Mouse (Mus musculus): ENCODE measurements around the gene Vcl. TPM values are rescaled to one million over a fixed set of nuclear protein-coding genes. Genes with fewer than 3 reads are reported as not detected.
A peak's percentile ranks its signal among the peaks of the same experiment; 100 is the strongest.

Gene Vcl
- polyA plus RNA-seq (2016; fragmentation: Nextera tagmentation; extraction: Ambion mirVana) = 33.9 and 34.4 TPM in 2 replicates

- Histone ChIP-seq H3K36me3 (no peaks in the 10 kb centered on the region), H3K4me1 (peaks cover 22% of the 10 kb centered on the region), H3K9me3 (no peaks in the 10 kb centered on the region), H3K27me3 (replicated peaks) (no peaks in the 10 kb centered on the region), H3K9ac (peak within 1 kb of the TSS; percentile 84), H3K4me3 (peak within 1 kb of the TSS; percentile 83), H3K27ac (peak within 1 kb of the TSS; percentile 88), H3K4me2 (replicated peaks) (peak within 1 kb of the TSS; percentile 74)
- peak; percentile 98 for ATAC-seq (ENCODE audit: low FRiP score, low read depth)
- under 1% methylated on average over 89 of the region's 89 CpGs for WGBS
These were observed at the start of gene Vcl for GRCm38 (mm10) chr14:20928848-20929745. Gene Vcl, plus strand, starts transcription at chr14:20929398.

GRCm38 (mm10) chr14:20884691-20885090 is 44.5 kb upstream of the Vcl start:
- 86% methylated on average over 5 of the region's 5 CpGs for WGBS

GRCm38 (mm10) chr14:20885091-20885888 is 43.9 kb upstream of the Vcl start:
- no peak for ATAC-seq (ENCODE audit: low FRiP score, low read depth)
- H3K27me3 ChIP-seq (replicated peaks) = no peaks in the 10 kb centered on the region
- H3K4me1 ChIP-seq = no peaks in the 10 kb centered on the region
- 41% methylated on average over 10 of the region's 10 CpGs for WGBS
- H3K4me2 ChIP-seq (replicated peaks) = no peak overlapping the region
- no peaks in the 10 kb centered on the region for H3K36me3 ChIP-seq
- H3K27ac ChIP-seq = no peak overlapping the region
- H3K9ac ChIP-seq = no peak overlapping the region
- H3K9me3 ChIP-seq = no peaks in the 10 kb centered on the region
- no peak overlapping the region for H3K4me3 ChIP-seq

More at GRCm38 (mm10) chr14:20884691-20885090, 44.5 kb upstream of the Vcl start:
- no peaks in the 10 kb centered on the region for H3K4me1 ChIP-seq
- H3K4me3 ChIP-seq = no peak overlapping the region
- no peak for ATAC-seq (ENCODE audit: low FRiP score, low read depth)
- no peaks in the 10 kb centered on the region for H3K27me3 ChIP-seq (replicated peaks)
- H3K9me3 ChIP-seq = no peaks in the 10 kb centered on the region
- no peak overlapping the region for H3K9ac ChIP-seq
- H3K4me2 ChIP-seq (replicated peaks) = no peak overlapping the region
- H3K36me3 ChIP-seq = no peaks in the 10 kb centered on the region
- H3K27ac ChIP-seq = no peak overlapping the region

GRCm38 (mm10) chr14:20886266-20886665 is 42.9 kb upstream of the Vcl start:
- Histone ChIP-seq H3K36me3 (no peaks in the 10 kb centered on the region), H3K9ac (no peak overlapping the region), H3K9me3 (no peaks in the 10 kb centered on the region), H3K27me3 (replicated peaks) (no peaks in the 10 kb centered on the region), H3K4me1 (no peaks in the 10 kb centered on the region), H3K4me3 (no peak overlapping the region), H3K27ac (no peak overlapping the region), H3K4me2 (replicated peaks) (no peak overlapping the region)
- WGBS = 30% methylated on average over 4 of the region's 4 CpGs
- no peak for ATAC-seq (ENCODE audit: low FRiP score, low read depth)

GRCm38 (mm10) chr14:20887541-20888085 is 41.6 kb upstream of the Vcl start:
- Histone ChIP-seq H3K9me3 (no peaks in the 10 kb centered on the region), H3K4me1 (no peaks in the 10 kb centered on the region), H3K4me2 (replicated peaks) (no peak overlapping the region), H3K27ac (no peak overlapping the region), H3K4me3 (no peak overlapping the region), H3K36me3 (no peaks in the 10 kb centered on the region), H3K27me3 (replicated peaks) (no peaks in the 10 kb centered on the region), H3K9ac (no peak overlapping the region)
- 93% methylated on average over 7 of the region's 7 CpGs for WGBS
- ATAC-seq (ENCODE audit: low FRiP score, low read depth) = no peak

- 55% methylated on average over 9 of the region's 9 CpGs for WGBS
- no peaks in the 10 kb centered on the region for H3K27me3 ChIP-seq (replicated peaks)
- H3K9me3 ChIP-seq = no peaks in the 10 kb centered on the region
- no peak overlapping the region for H3K27ac ChIP-seq
- no peaks in the 10 kb centered on the region for H3K4me1 ChIP-seq
- no peaks in the 10 kb centered on the region for H3K36me3 ChIP-seq
- H3K4me2 ChIP-seq (replicated peaks) = no peak overlapping the region
- H3K4me3 ChIP-seq = no peak overlapping the region
- ATAC-seq (ENCODE audit: low FRiP score, low read depth) = no peak
- no peak overlapping the region for H3K9ac ChIP-seq
These were observed 37.2 kb upstream of the Vcl start for GRCm38 (mm10) chr14:20891941-20892402.

- H3K36me3 ChIP-seq = no peaks in the 10 kb centered on the region
- no peaks in the 10 kb centered on the region for H3K9me3 ChIP-seq
- H3K4me3 ChIP-seq = no peak overlapping the region
- H3K4me1 ChIP-seq = no peaks in the 10 kb centered on the region
- no peak for ATAC-seq (ENCODE audit: low FRiP score, low read depth)
- H3K27me3 ChIP-seq (replicated peaks) = no peaks in the 10 kb centered on the region
- 82% methylated on average over 4 of the region's 4 CpGs for WGBS
- no peak overlapping the region for H3K27ac ChIP-seq
- no peak overlapping the region for H3K9ac ChIP-seq
- no peak overlapping the region for H3K4me2 ChIP-seq (replicated peaks)
These were observed 35.4 kb upstream of the Vcl start for GRCm38 (mm10) chr14:20893815-20894214.

- no peak overlapping the region for H3K4me2 ChIP-seq (replicated peaks)
- H3K27me3 ChIP-seq (replicated peaks) = no peaks in the 10 kb centered on the region
- no peak overlapping the region for H3K9ac ChIP-seq
- no peak overlapping the region for H3K4me3 ChIP-seq
- ATAC-seq (ENCODE audit: low FRiP score, low read depth) = no peak
- H3K27ac ChIP-seq = no peak overlapping the region
- WGBS = 89% methylated on average over 3 of the region's 3 CpGs
- H3K36me3 ChIP-seq = no peaks in the 10 kb centered on the region
- no peaks in the 10 kb centered on the region for H3K9me3 ChIP-seq
- no peaks in the 10 kb centered on the region for H3K4me1 ChIP-seq
These were observed 27.9 kb upstream of the Vcl start for GRCm38 (mm10) chr14:20901267-20901666.

GRCm38 (mm10) chr14:20903137-20903536 is 26.1 kb upstream of the Vcl start:
- Histone ChIP-seq H3K4me3 (no peak overlapping the region), H3K27me3 (replicated peaks) (no peaks in the 10 kb centered on the region), H3K4me2 (replicated peaks) (no peak overlapping the region), H3K9me3 (no peaks in the 10 kb centered on the region), H3K4me1 (no peaks in the 10 kb centered on the region), H3K27ac (no peak overlapping the region), H3K9ac (no peak overlapping the region), H3K36me3 (no peaks in the 10 kb centered on the region)
- ATAC-seq (ENCODE audit: low FRiP score, low read depth) = no peak
- WGBS = 89% methylated on average over 6 of the region's 6 CpGs

GRCm38 (mm10) chr14:20911811-20912210 is 17.4 kb upstream of the Vcl start:
- Histone ChIP-seq H3K4me2 (replicated peaks) (no peak overlapping the region), H3K36me3 (no peaks in the 10 kb centered on the region), H3K9me3 (no peaks in the 10 kb centered on the region), H3K27me3 (replicated peaks) (no peaks in the 10 kb centered on the region), H3K4me3 (no peak overlapping the region), H3K27ac (no peak overlapping the region), H3K9ac (no peak overlapping the region), H3K4me1 (no peaks in the 10 kb centered on the region)
- 81% methylated on average over 2 of the region's 2 CpGs for WGBS
- ATAC-seq (ENCODE audit: low FRiP score, low read depth) = no peak

GRCm38 (mm10) chr14:20914415-20914814 is 14.8 kb upstream of the Vcl start:
- WGBS = 71% methylated on average over 2 of the region's 2 CpGs

More at GRCm38 (mm10) chr14:20914415-20914814, 14.8 kb upstream of the Vcl start:
- H3K4me1 ChIP-seq = no peaks in the 10 kb centered on the region
- H3K36me3 ChIP-seq = no peaks in the 10 kb centered on the region
- no peak overlapping the region for H3K4me2 ChIP-seq (replicated peaks)
- no peak overlapping the region for H3K9ac ChIP-seq
- H3K4me3 ChIP-seq = no peak overlapping the region
- H3K9me3 ChIP-seq = no peaks in the 10 kb centered on the region
- no peaks in the 10 kb centered on the region for H3K27me3 ChIP-seq (replicated peaks)
- ATAC-seq (ENCODE audit: low FRiP score, low read depth) = no peak
- no peak overlapping the region for H3K27ac ChIP-seq
